Mouse (Mus musculus): Measurements from ENCODE around the gene Fam241a. TPM values are rescaled to one million over a fixed set of nuclear protein-coding genes. Genes with fewer than 3 reads are reported as not detected.
A peak's percentile ranks its signal among the peaks of the same experiment; 100 is the strongest.

Fam241a gene
- polyA plus RNA-seq, 1 experiment = 7.7 TPM

DNA sequence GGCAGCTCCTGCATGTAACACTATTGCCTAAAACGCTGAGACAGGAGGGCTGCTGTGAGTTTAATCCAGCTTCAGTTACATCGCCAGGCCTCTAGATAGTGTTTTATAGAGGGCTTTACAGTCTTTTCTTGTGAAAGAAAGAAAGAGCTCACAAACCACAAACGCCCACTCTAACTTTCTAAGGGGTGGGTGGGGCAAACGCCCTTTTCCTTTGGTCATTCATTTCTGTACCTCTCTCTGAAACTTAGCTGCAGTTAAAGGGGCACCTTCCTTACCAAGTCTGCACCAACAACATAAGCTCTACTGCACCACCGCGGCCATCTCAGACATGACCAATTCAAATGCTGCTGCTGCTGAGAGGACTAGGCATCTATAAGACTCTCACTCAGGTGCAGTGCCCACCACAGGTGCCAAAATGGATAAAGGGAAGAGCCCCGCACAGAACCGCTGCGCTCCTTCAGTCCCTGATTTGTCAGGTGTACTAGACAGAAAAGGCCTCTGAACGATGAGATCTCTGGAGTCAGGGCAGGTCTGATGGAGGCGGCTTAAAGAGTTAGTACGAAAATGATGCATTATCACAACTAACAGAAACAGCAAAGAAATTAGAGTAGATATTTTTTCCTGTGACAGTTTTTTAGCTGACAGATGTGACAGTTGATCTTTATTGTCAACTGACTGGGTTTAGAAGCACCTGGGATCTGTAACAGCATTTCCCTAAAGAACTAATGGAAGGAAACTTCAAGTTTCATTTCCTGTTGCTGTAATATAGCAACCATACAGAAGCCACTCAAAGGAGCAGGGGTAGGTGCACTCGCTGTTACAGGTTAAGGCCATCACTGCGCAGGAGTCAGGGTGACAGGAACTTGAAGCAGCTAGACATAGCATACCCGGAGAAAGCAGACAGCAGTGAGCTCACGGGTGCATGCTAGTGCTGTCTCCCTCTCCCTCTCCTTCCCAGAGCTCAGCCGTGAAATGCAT is 71.9 kb downstream of the Fam241a start:
- Histone ChIP-seq H3K36me3 (replicated peaks; ENCODE audit: low read length) (peaks cover 29% of the 10 kb centered on the region), H3K27me3 (replicated peaks) (no peaks in the 10 kb centered on the region), H3K9me3 (no peaks in the 10 kb centered on the region), H3K4me3 (replicated peaks) (peak overlapping the region; percentile 78), H3K4me1 (peaks cover 68% of the 10 kb centered on the region)
- no peak for TF ChIP-seq GATA1 (IDR thresholded peaks at IDR 0.05; ENCODE audit: borderline replicate concordance, low read length)

DNA sequence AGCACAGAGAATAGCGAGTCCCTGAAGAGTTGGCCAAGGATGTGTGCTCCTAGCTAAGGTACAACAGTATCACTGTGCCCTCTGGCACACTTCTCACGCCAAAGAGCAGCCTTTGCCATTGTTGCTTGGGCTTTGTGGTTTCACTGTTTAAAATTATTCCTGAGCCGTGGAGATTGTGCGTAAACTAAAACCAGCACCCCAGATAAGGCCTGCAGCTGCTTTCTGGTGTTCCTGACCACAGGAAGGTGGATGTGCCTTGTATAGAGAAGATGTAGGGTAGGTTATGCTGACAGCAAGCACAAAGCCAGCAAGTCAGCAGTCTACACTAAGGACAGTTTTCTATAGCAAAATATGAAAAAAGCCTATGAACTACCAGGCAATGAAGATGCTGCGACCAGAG is 74.9 kb downstream of the Fam241a start:
- Histone ChIP-seq H3K4me1 (peaks cover 77% of the 10 kb centered on the region), H3K27me3 (replicated peaks) (no peaks in the 10 kb centered on the region), H3K9me3 (no peaks in the 10 kb centered on the region), H3K36me3 (replicated peaks; ENCODE audit: low read length) (peaks cover 45% of the 10 kb centered on the region), H3K4me3 (replicated peaks) (peak overlapping the region; percentile 70)
- TF ChIP-seq GATA1 (IDR thresholded peaks at IDR 0.05; ENCODE audit: borderline replicate concordance, low read length) (peak; percentile 67; the same call in 1 of the 3 replicates), FLI1 (IDR thresholded peaks at IDR 0.05; ENCODE audit: low read length) (no peak)

DNA sequence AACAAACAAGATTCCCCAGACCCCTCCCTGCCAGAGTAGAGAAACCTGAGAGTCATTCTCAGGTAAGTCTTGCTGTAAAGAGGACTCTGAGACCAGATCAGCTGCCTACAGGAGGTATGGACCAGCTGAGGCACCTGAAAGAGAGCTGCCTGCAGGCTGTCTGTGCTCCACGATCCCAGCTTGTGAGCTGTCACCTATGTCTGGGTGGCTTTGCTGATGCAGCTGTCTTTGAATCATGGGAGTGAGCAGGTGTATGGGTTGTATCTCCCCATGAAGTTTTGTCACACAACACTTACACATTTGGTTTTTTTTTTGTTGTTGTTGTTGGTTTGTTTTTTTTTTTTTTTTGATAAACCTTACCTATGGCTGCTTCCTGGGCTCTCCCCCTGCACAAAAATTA is 75.7 kb downstream of the Fam241a start:
- Histone ChIP-seq H3K4me3 (replicated peaks) (no peak overlapping the region), H3K9me3 (no peaks in the 10 kb centered on the region), H3K4me1 (peaks cover 73% of the 10 kb centered on the region), H3K36me3 (replicated peaks; ENCODE audit: low read length) (peaks cover 50% of the 10 kb centered on the region), H3K27me3 (replicated peaks) (no peaks in the 10 kb centered on the region)
- TF ChIP-seq GATA1 (IDR thresholded peaks at IDR 0.05; ENCODE audit: borderline replicate concordance, low read length) (no peak), FLI1 (IDR thresholded peaks at IDR 0.05; ENCODE audit: low read length) (no peak)

Other genes starting within 250 kb of the Fam241a start
- 0.25 TPM in 1 of 2 replicates, not detected in the other for gene Alpk1, start 115.8 kb downstream of the Fam241a start, polyA plus RNA-seq (2012; ENCODE audit: insufficient read depth, low replicate concordance)
- gene Tifa, start 106.5 kb downstream of the Fam241a start, polyA plus RNA-seq (2012; ENCODE audit: insufficient read depth, low replicate concordance) = 131 and 222 TPM in 2 replicates
- gene Ap1ar, start 58.8 kb downstream of the Fam241a start, polyA plus RNA-seq (2012; ENCODE audit: insufficient read depth, low replicate concordance) = 2.3 and 27.8 TPM in 2 replicates